8 mouse cellular contexts compared by ENCODE assay signal in the genomic region with DNA sequence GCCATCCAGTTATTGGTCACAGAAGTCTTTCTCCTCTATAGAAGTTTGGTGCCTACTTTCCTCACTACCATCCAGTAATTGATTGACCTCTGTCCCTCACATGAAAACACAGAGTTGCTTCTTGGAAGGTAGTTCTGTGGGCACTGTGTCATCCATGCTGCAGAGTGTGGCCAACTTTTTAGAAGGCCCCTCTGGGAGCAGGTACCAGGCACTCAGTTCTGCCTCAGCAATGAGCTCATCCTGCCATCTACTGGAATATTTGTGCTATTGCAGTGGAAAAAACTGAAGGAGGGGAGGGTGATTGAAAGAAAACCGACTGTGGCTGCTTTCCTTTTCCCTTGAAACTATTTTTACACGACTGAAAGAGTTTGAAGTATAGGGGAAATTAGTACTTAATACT.
A peak's percentile ranks its signal among the peaks of the same experiment; 100 is the strongest.
DNase-seq lines count a peak whose midpoint lies in the region; ATAC-seq lines count a peak whose summit lies in the region.

No protein-coding gene starts in this region.

- no peak overlapping the region for H3K9ac ChIP-seq in embryonic facial prominence, embryonic 11.5 days (replicated peaks; ENCODE audit: low read length)
- no peak overlapping the region for H3K9ac ChIP-seq in intestine, embryonic 15.5 days

- H3K4me2 ChIP-seq in embryonic facial prominence, embryonic 11.5 days (ENCODE audit: low read depth, low read length): no peak overlapping the region
- no peak overlapping the region for H3K4me2 ChIP-seq in intestine, embryonic 15.5 days (replicated peaks)

- ATAC-seq in embryonic facial prominence, embryonic 11.5 days (replicated peaks; ENCODE audit: insufficient number of reproducible peaks, low FRiP score, low TSS enrichment, low read depth): no peak
- peak; percentile 74 for ATAC-seq in intestine, embryonic 15.5 days
- ATAC-seq in megakaryocyte, adult 5-6 weeks (ENCODE audit: poor library complexity, severe bottlenecking): peak; percentile 80

- H3K9me3 ChIP-seq in embryonic facial prominence, embryonic 11.5 days (replicated peaks; ENCODE audit: control insufficient read depth, low read length): no peaks in the 10 kb centered on the region
- H3K9me3 ChIP-seq in intestine, embryonic 15.5 days: no peaks in the 10 kb centered on the region

- H3K27me3 ChIP-seq in embryonic facial prominence, embryonic 11.5 days (ENCODE audit: control insufficient read depth, insufficient read depth, low read length): 0 out of 2 replicates have a peak, but pooled peaks cover 2% of the 10 kb centered on the region
- no peaks in the 10 kb centered on the region for H3K27me3 ChIP-seq in intestine, embryonic 15.5 days (replicated peaks)

- no peaks in the 10 kb centered on the region for H3K4me1 ChIP-seq in embryonic facial prominence, embryonic 11.5 days (ENCODE audit: control insufficient read depth, insufficient read depth, low read length)
- 0 out of 2 replicates have a peak, but pooled peaks cover 3% of the 10 kb centered on the region for H3K4me1 ChIP-seq in intestine, embryonic 15.5 days (replicated peaks)

- DNase-seq in adrenal gland, adult 2 months: peak; percentile 42
- DNase-seq in adrenal gland, adult 18-20 months (ENCODE audit: low spot score in 2 of 2): no peak
- DNase-seq in thymus, postnatal 0 days (ENCODE audit: low spot score): peak; percentile 34
- no peak for DNase-seq in thymus, postnatal 36 days
- peak; percentile 75 for DNase-seq in embryonic facial prominence, embryonic 11.5 days (ENCODE audit: low spot score)
- DNase-seq in thymus, postnatal 4 days: peak; percentile 10

- H3K27ac ChIP-seq in embryonic facial prominence, embryonic 11.5 days (replicated peaks; ENCODE audit: low read depth, low read length): no peak overlapping the region
- no peak overlapping the region for H3K27ac ChIP-seq in intestine, embryonic 15.5 days

- 4% methylated on average over 2 of the region's 2 CpGs for WGBS in embryonic facial prominence, embryonic 11.5 days
- 2% methylated on average over 2 of the region's 2 CpGs for WGBS in intestine, embryonic 15.5 days

- no peaks in the 10 kb centered on the region for H3K36me3 ChIP-seq in embryonic facial prominence, embryonic 11.5 days (replicated peaks; ENCODE audit: control insufficient read depth, insufficient read depth, low read depth, low read length)
- no peaks in the 10 kb centered on the region for H3K36me3 ChIP-seq in intestine, embryonic 15.5 days

- H3K4me3 ChIP-seq in embryonic facial prominence, embryonic 11.5 days (ENCODE audit: low read depth, low read length): no peak overlapping the region
- no peak overlapping the region for H3K4me3 ChIP-seq in intestine, embryonic 15.5 days (replicated peaks)

Comparison
In these comparisons a context has a peak if more than half of its experiments do, and no peak if none do; other contexts are left out.
1. DNase-seq: peak in adrenal gland, adult 2 months (single experiment), thymus, postnatal 0 days (single experiment), embryonic facial prominence, embryonic 11.5 days (single experiment) and thymus, postnatal 4 days (single experiment); none in adrenal gland, adult 18-20 months (0 of 2) and thymus, postnatal 36 days (0 of 2).